Mouse (Mus musculus): ENCODE measurements around the gene Mtcl1.
A peak's percentile ranks its signal among the peaks of the same experiment; 100 is the strongest.

Mtcl1 gene

GRCm38 (mm10) chr17:66326204-66326545 is 123.4 kb downstream of the Mtcl1 start:
- no peak for DNase-seq (ENCODE audit: low read depth, low spot score)

DNA sequence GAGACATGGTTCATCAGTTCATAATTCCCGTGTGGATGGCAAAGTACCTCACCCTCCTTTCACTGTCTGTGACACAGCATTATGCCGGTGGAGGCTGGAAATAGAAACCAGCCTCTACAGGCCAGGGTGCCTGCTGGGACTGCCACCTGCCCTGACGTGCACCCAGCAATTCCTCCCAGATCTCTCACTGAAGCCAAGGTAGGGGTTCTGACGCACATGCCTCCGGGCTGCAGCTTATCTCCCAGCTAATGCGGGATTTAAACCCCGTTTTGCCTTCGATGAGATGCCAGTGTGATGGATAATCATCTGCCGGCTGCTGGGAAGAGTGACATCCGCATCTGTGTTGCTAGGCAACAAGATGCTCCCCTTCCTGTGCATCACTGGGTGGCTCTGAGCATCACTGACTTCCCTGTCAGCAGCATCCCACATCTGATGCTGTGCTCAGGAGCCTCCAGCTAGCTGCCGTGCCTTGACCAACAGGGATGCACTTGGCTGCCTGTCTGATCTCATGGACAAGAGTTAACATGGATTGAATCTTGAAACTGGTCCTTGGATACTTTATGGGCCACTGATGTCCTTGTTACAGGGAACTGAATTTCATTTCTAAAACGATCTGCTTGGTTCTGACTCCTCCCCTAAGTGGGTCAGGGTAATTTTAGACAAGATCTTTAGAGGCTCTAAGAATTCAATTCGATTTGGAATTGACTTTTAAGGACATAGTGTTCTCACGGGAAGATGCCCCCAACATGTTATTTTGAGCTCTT is 123.9 kb downstream of the Mtcl1 start:
- no peak for DNase-seq (ENCODE audit: low read depth, low spot score)

- no peak for DNase-seq (ENCODE audit: low read depth, low spot score)
These were observed 124.7 kb downstream of the Mtcl1 start for GRCm38 (mm10) chr17:66324836-66325235.

DNA sequence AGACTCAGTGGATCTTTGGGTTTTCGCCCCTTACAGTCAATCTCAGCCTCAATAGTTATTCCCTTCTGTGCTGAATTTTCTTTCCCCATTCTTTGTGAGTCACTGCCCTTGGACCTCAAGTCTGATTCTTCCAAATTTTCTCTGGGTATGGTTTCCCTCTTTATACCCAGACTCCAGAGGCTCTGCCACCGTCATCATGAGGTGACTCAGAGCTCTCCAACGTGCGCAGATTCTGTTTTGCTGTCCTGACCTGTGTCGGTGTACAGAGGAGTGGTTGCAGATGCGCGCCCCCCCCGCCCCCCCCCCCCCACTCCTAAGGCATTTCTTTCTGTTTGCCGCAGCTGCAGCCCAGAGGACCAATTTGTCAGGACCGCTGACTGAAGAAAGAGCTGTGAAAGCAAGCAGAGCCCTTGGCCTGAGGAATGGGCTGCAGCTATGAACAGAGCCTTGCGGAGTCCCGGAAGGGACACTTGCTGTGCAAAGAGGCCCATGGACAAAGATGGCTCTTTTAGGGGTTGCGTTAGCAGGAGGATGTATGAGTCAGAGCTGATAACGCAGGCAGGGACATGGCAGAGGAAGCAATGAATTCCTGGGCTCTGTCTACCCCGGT is 126.8 kb downstream of the Mtcl1 start:
- DNase-seq (ENCODE audit: low read depth, low spot score) = no peak

DNA sequence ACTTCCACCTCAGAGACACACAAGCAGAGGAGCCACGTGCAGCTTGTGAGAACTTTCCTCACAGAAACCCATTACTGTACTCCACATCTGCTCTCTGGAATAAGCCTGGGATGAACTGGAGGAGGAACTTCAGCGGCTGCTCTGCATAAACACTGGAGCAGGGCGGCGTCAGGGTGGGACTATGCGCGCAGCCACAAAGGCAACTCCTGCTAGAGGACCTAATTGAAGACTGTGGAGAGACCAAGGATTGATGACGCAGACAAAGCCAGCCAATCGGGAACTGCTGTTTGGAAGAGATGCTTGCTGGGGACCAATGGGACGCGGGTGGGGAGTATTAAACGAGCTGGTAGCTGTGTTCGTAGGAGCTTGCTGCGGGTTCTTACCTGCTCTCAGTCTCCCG is 127.6 kb downstream of the Mtcl1 start:
- DNase-seq (ENCODE audit: low read depth, low spot score) = peak; percentile 94

DNA sequence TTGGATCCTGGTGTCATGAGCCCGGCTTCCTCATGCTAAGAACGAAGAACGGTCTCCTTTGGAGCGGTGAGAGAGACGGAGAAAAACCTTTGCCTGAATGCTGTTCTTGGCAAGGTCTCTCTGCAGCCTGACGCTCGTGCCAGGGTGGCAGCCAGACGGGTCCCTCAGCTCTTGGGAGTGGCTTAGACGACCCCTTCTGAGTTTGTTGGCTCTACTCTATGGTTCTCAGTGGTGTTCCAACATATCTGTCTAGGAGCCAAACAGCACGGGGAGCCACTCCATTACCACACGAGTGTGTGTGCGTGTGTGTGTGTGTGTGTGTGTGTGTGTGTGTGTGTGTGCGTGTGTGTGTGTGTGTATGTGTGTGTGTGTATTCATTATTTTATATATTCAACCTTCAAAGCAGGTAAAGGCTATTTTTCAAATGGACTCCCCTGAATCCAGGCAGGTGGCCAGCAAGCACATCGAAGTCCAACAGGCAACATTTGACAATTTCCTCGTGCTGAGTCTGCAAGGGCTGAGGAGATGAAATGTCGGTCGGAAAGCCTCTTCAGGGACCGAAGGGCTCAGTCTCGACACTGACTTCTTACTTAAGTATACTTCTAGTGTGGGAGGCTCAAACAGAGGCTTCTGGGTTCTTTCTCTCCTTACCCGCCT is 128.7 kb downstream of the Mtcl1 start:
- no peak for DNase-seq (ENCODE audit: low read depth, low spot score)

- no peak for DNase-seq (ENCODE audit: low read depth, low spot score)
These were observed 131.5 kb downstream of the Mtcl1 start for GRCm38 (mm10) chr17:66318031-66318430.

- peak; percentile 78 for DNase-seq (ENCODE audit: low read depth, low spot score)
These were observed 132.0 kb downstream of the Mtcl1 start for GRCm38 (mm10) chr17:66317576-66317975.

- peak; percentile 83 for DNase-seq (ENCODE audit: low read depth, low spot score)
These were observed 132.4 kb downstream of the Mtcl1 start for GRCm38 (mm10) chr17:66317156-66317555.

GRCm38 (mm10) chr17:66315451-66315850 is 134.1 kb downstream of the Mtcl1 start:
- peak; percentile 48 for DNase-seq (ENCODE audit: low read depth, low spot score)

DNA sequence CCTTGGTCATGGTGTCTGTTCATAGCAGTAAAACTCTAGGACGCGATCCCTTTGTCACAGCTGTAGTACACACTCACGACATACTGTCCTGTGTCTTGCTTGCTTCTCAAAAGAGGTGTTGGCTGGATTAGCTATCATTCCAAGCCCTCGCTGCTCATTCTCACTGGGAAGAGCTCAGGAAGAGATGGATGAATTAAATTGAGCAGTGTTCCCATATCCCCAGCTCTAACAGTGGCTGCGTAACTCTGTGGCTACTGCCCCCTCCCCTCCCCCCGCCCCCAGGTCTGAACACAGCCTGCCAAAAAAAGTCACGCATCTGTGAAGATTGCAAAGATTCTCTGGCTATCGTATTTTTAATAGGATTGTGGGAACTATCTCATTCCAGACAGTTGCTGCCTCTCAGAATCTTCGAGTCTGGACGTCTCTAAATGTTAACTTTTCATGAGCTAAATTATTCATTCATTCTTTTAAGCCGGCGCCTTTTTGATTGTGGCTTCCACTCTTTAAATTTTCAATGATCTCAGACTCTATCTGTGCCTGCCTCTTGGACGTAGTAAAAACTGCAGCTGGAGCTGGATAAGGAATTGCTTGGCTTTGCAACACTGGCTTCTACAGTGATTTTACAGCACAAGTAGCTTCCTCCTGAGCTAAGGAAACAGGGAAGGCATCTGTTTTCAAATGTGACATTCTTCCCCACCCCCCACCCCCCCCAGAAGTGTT is 134.8 kb downstream of the Mtcl1 start:
- no peak for DNase-seq (ENCODE audit: low read depth, low spot score)

- DNase-seq (ENCODE audit: low read depth, low spot score) = peak; percentile 43
These were observed 147.6 kb downstream of the Mtcl1 start for GRCm38 (mm10) chr17:66301906-66302305.

DNA sequence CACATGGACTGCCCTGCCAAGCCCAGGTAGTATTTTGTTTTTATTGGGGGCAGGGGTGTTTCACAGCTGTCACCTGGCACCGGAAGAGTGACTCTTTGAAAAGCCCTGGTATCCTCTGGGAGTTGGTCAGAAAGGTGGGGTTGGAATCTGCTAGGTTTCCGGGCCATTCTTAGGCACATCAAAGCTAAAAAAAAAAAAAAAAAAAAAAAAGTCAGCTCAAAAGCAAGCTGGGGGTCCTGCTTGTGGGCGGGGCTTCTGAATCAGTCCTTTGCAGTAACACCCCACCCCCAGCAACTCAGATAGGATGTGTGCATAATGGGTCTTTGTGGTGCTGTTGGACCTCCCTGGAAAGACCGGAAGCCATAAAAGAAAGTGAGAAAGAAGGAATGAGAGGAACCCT is 148.3 kb downstream of the Mtcl1 start:
- peak; percentile 85 for DNase-seq (ENCODE audit: low read depth, low spot score)

DNA sequence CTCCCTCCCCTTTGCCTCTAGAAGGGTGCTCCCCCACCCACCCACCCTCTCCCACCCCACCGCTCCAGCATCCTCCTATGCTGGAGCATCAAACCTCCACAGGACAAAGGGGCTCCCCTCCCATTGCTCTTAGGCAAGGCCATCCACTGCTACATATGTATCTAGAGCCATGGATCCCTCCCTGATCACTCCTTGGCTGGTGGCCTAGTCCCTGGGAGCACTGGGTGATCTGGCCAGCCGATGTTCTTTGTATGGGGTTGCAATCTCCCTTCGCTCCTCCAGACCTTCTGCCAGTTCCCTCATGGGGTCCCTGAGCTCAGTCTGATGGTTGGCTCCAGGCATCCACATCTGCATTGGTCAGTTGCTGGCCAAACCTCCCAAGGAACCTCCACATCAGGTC is 151.8 kb downstream of the Mtcl1 start:
- no peak for DNase-seq (ENCODE audit: low read depth, low spot score)

DNA sequence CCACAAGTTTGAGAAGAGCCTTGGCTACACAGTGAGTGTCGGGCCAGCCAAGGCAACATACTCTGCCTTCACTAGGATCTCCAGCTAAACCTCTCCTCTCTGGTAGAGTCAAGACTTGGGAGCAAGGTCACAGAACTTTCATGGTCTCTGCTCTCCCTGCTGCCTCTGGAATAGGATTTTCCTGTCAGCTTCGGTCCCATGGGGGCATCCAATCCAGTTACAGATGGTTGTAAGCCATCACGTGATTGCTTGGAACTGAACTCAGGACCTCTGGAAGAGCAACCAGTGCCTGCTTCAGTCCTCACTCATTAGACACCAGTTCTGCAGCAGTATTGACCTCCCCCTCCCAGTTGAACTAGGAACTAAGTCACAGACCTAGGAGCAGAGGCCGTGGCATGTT is 156.0 kb downstream of the Mtcl1 start:
- DNase-seq (ENCODE audit: low read depth, low spot score) = no peak

GRCm38 (mm10) chr17:66289894-66290293 is 159.7 kb downstream of the Mtcl1 start:
- DNase-seq (ENCODE audit: low read depth, low spot score) = no peak
